Mouse (Mus musculus) lung, postnatal 14 days (tissue): ENCODE data around the gene Acad12.

ENCODE experiments used
- DNase-seq: peaks from one replicate; pipeline ENCODE4 v3.0.0; 2021

Acad12 gene

GRCm38 (mm10) chr5:121581945-121582344 lies 36.8 kb downstream of the Acad12 start:
- no peak for DNase-seq

GRCm38 (mm10) chr5:121576927-121577488 lies 41.7 kb downstream of the Acad12 start:
- DNase-seq: no peak

GRCm38 (mm10) chr5:121575867-121576266 lies 42.9 kb downstream of the Acad12 start:
- no peak for DNase-seq

GRCm38 (mm10) chr5:121574145-121574544 lies 44.6 kb downstream of the Acad12 start:
- DNase-seq: no peak

- DNase-seq: no peak
Observed at GRCm38 (mm10) chr5:121570787-121571186, 48.0 kb downstream of the Acad12 start.

- DNase-seq: peak; percentile 54
Observed at GRCm38 (mm10) chr5:121569881-121570420, 48.8 kb downstream of the Acad12 start.

GRCm38 (mm10) chr5:121566035-121566681 lies 52.6 kb downstream of the Acad12 start:
- DNase-seq: no peak

GRCm38 (mm10) chr5:121564468-121564895 lies 54.3 kb downstream of the Acad12 start:
- DNase-seq: peak; percentile 96

- DNase-seq: no peak
Observed at GRCm38 (mm10) chr5:121562436-121562835, 56.3 kb downstream of the Acad12 start.

- no peak for DNase-seq
Observed at GRCm38 (mm10) chr5:121549196-121549595, 69.5 kb downstream of the Acad12 start.

- no peak for DNase-seq
Observed at GRCm38 (mm10) chr5:121547084-121547483, 71.7 kb downstream of the Acad12 start.
